ENCODE assay signal across 10 mouse cellular contexts in the genomic region with DNA sequence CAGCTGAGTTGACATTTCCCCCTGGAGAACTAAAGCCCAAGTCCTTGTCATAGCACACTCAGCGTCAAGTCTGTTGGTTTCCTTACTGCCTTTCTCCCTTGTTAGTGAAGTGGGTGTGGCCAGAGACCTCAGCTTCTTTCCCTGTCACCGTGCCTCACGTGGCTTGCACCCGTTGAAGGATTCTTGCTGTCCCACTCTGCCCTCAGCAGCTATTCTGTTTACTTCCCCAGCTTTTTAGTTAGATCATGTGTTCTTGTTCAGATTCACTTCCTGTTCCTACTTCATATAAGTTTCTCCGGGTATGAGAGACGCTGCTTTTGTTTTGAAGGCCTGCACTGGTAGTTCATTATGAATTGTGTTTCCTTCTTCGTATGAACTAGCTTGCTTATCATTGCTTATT.
DNase-seq lines count a peak whose midpoint lies in the region; ATAC-seq and TF ChIP-seq lines count a peak whose summit lies in the region.
"Had no signal": no experiment of that assay in that cellular context is flagged by ENCODE, and none has a peak within 500 bp of the region (broad histone marks: within the 10 kb centered on the region; RNA-seq: fewer than 3 reads in every experiment).

No protein-coding gene starts in this region.

- H3K4me3 ChIP-seq in gastrocnemius, adult 2 months: no peak overlapping the region
- no peak overlapping the region for H3K4me3 ChIP-seq in midbrain, embryonic 10.5 days
- H3K4me3 ChIP-seq in hindbrain, embryonic 12.5 days: no peak overlapping the region
- H3K4me3 ChIP-seq: megakaryocyte, embryonic 14.5 days had no signal

- no peaks in the 10 kb centered on the region for H3K36me3 ChIP-seq in midbrain, embryonic 10.5 days
- H3K36me3 ChIP-seq in hindbrain, embryonic 12.5 days: no peaks in the 10 kb centered on the region

- H3K4me1 ChIP-seq in midbrain, embryonic 10.5 days: no peaks in the 10 kb centered on the region
- 0 out of 2 replicates have a peak, but pooled peaks cover 3% of the 10 kb centered on the region for H3K4me1 ChIP-seq in hindbrain, embryonic 12.5 days
- H3K4me1 ChIP-seq: megakaryocyte, embryonic 14.5 days had no signal

- H3K27me3 ChIP-seq in midbrain, embryonic 10.5 days (ENCODE audit: low read depth, poor library complexity, severe bottlenecking): no peaks in the 10 kb centered on the region
- peaks cover 12% of the 10 kb centered on the region; the same call in 1 of the 2 replicates for H3K27me3 ChIP-seq in hindbrain, embryonic 12.5 days
- H3K27me3 ChIP-seq: megakaryocyte, embryonic 14.5 days had no signal

- no peak overlapping the region for H3K9ac ChIP-seq in hindbrain, embryonic 12.5 days

- H3K9me3 ChIP-seq in midbrain, embryonic 10.5 days (replicated peaks): no peaks in the 10 kb centered on the region
- no peaks in the 10 kb centered on the region for H3K9me3 ChIP-seq in hindbrain, embryonic 12.5 days (replicated peaks)

- peak; percentile 38 for DNase-seq in gastrocnemius, adult 2 months
- DNase-seq in gastrocnemius, postnatal 4 days (ENCODE audit: low spot score in 2 of 2): no peak
- peak; percentile 56 to 64 for DNase-seq in B cell, adult 2 months
- peak; percentile 30 for DNase-seq in heart, postnatal 25 days (ENCODE audit: low spot score)
- no peak for DNase-seq in testis, postnatal 14 days (ENCODE audit: low spot score)
- DNase-seq in midbrain, embryonic 10.5 days (ENCODE audit: low spot score): no peak
- DNase-seq: cerebellum, adult 8-10 months had no signal

- intact Hi-C loops in gastrocnemius, adult 2 months (cut with DNase I): no loop called here
- intact Hi-C loops in heart, postnatal 25 days (cut with DNase I): no loop called here

- no peak overlapping the region for H3K4me2 ChIP-seq in hindbrain, embryonic 12.5 days (replicated peaks)

- 79% methylated on average over 7 of the region's 7 CpGs for WGBS in midbrain, embryonic 10.5 days
- 66% methylated on average over 7 of the region's 7 CpGs for WGBS in hindbrain, embryonic 12.5 days

- ATAC-seq in megakaryocyte, adult 5-6 weeks (ENCODE audit: poor library complexity, severe bottlenecking): peak; percentile 90
- no peak for ATAC-seq in hindbrain, embryonic 12.5 days (ENCODE audit: low FRiP score)

- H3K27ac ChIP-seq in gastrocnemius, adult 2 months: no peak overlapping the region
- H3K27ac ChIP-seq in midbrain, embryonic 10.5 days (replicated peaks): no peak overlapping the region
- no peak overlapping the region for H3K27ac ChIP-seq in hindbrain, embryonic 12.5 days

- TF ChIP-seq CTCF in gastrocnemius, adult 2 months (IDR thresholded peaks at IDR 0.05): no peak

Comparison
In these comparisons a context has a peak if more than half of its experiments do, and no peak if none do; other contexts are left out.
1. DNase-seq: peak in gastrocnemius, adult 2 months (single experiment), B cell, adult 2 months (2 of 2) and heart, postnatal 25 days (single experiment); none in gastrocnemius, postnatal 4 days (0 of 2), testis, postnatal 14 days (single experiment) and midbrain, embryonic 10.5 days (single experiment).